ENCODE assay signal across 20 mouse cellular contexts in the genomic region with DNA sequence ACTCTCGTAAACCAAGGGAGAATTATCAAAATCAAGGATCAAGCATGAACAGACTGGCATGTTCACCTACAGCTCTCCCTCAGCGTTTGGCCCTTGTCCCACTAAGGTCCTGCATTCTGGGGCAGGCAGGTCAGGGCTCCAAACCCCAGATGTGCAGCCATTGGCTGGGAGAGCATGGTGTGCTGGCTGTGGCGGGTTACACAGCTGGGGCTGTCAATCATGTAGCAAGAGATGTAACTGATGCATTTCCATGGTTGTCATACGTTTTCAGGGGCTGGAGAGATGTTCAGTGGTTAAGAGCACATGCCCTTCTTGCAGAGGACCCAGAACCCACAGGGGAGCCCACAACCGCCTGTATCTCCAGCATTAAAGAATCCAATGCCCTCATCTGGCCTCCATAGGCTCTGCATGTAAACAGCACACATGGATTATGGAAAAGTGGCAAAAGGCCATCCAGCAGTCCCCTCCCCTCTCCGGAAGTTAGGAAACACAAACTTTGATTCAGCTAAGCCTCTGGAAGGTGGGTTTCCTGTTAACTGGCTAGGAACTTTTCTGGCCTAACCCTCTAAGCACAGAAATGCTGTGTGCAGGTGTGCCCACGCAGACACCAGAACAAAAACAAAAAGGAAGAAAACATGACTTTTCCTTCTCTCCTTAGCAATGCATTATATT. TPM values are rescaled to one million over a fixed set of nuclear protein-coding genes. Genes with fewer than 3 reads are reported as not detected.
DNase-seq lines count a peak whose midpoint lies in the region; ATAC-seq and TF ChIP-seq lines count a peak whose summit lies in the region.
"Had no signal": no experiment of that assay in that cellular context is flagged by ENCODE, and none has a peak within 500 bp of the region (broad histone marks: within the 10 kb centered on the region; RNA-seq: fewer than 3 reads in every experiment).

No protein-coding gene starts in this region.

- 61% methylated on average over 7 of the region's 7 CpGs for WGBS in lung, embryonic 14.5 days
- 58% methylated on average over 7 of the region's 7 CpGs for WGBS in lung, postnatal 0 days
- WGBS in embryonic facial prominence, embryonic 14.5 days = 44% methylated on average over 7 of the region's 7 CpGs
- WGBS in limb, embryonic 15.5 days = 49% methylated on average over 7 of the region's 7 CpGs
- WGBS in thymus, adult 2 months = 74% methylated on average over 7 of the region's 7 CpGs

- no peaks in the 10 kb centered on the region for H3K9me3 ChIP-seq in lung, embryonic 14.5 days (ENCODE audit: low read depth, low read length)
- H3K9me3 ChIP-seq in lung, postnatal 0 days (ENCODE audit: low read length) = no peaks in the 10 kb centered on the region
- no peaks in the 10 kb centered on the region for H3K9me3 ChIP-seq in embryonic facial prominence, embryonic 14.5 days (ENCODE audit: control insufficient read depth, low read length)
- H3K9me3 ChIP-seq in limb, embryonic 15.5 days = no peaks in the 10 kb centered on the region
- H3K9me3 ChIP-seq: forebrain, embryonic 12.5 days; hindbrain, embryonic 15.5 days; liver, embryonic 13.5 days; midbrain, embryonic 12.5 days had no signal

- TF ChIP-seq EP300 in lung, postnatal 0 days (IDR thresholded peaks at IDR 0.05) = no peak

- no peak overlapping the region for H3K4me2 ChIP-seq in lung, embryonic 14.5 days
- no peak overlapping the region for H3K4me2 ChIP-seq in lung, postnatal 0 days (replicated peaks; ENCODE audit: low read depth, low read length)
- H3K4me2 ChIP-seq in embryonic facial prominence, embryonic 14.5 days (ENCODE audit: low read depth, low read length) = no peak overlapping the region
- H3K4me2 ChIP-seq in limb, embryonic 15.5 days = no peak overlapping the region
- H3K4me2 ChIP-seq: forebrain, embryonic 12.5 days; heart, embryonic 11.5 days; hindbrain, embryonic 15.5 days; liver, embryonic 13.5 days; midbrain, embryonic 12.5 days had no signal

- TF ChIP-seq CTCF in lung, embryonic 14.5 days (IDR thresholded peaks at IDR 0.05; ENCODE audit: low read depth) = no peak
- no peak for TF ChIP-seq CTCF in lung, postnatal 0 days (IDR thresholded peaks at IDR 0.05)
- TF ChIP-seq CTCF in thymus, adult 2 months (IDR thresholded peaks at IDR 0.05; ENCODE audit: borderline replicate concordance, control insufficient read depth, extremely low read depth, insufficient read depth, low read length, poor library complexity) = no peak

- no peak overlapping the region for H3K4me3 ChIP-seq in lung, embryonic 14.5 days (ENCODE audit: low read depth, low read length)
- no peak overlapping the region for H3K4me3 ChIP-seq in lung, postnatal 0 days (ENCODE audit: low read depth, low read length)
- H3K4me3 ChIP-seq in embryonic facial prominence, embryonic 14.5 days (ENCODE audit: low read depth, low read length) = no peak overlapping the region
- H3K4me3 ChIP-seq in limb, embryonic 15.5 days = no peak overlapping the region
- H3K4me3 ChIP-seq in thymus, adult 2 months (ENCODE audit: control insufficient read depth, insufficient read depth, low read length) = no peak overlapping the region
- H3K4me3 ChIP-seq: forebrain, embryonic 12.5 days; hindbrain, embryonic 15.5 days; layer of hippocampus, adult 2 months; liver, embryonic 13.5 days; midbrain, embryonic 12.5 days had no signal

- no peak for ATAC-seq in lung, embryonic 14.5 days (ENCODE audit: insufficient read depth)
- no peak for ATAC-seq in lung, postnatal 0 days
- ATAC-seq in embryonic facial prominence, embryonic 14.5 days (ENCODE audit: low read depth) = peak; percentile 58; the same call in 1 of the 2 replicates
- 0 out of 2 replicates have a peak, but pooled peaks have one; percentile 31 for ATAC-seq in limb, embryonic 15.5 days (ENCODE audit: insufficient number of reproducible peaks, low FRiP score, low TSS enrichment, low read depth)

- peak; percentile 27 for DNase-seq in gastrocnemius, postnatal 10 days
- no peak for DNase-seq in gastrocnemius, adult 8-10 months (ENCODE audit: low spot score in 2 of 2)
- DNase-seq in lung, embryonic 14.5 days = peak; percentile 47
- no peak for DNase-seq in lung, postnatal 0 days (ENCODE audit: low spot score)
- DNase-seq in embryonic facial prominence, embryonic 14.5 days (ENCODE audit: low spot score) = peak; percentile 65
- no peak for DNase-seq in frontal cortex, adult 2 months (ENCODE audit: extremely low spot score in 1 of 2, low spot score in 1 of 2)
- DNase-seq in thymus, adult 2 months = no peak
- DNase-seq: adrenal gland, adult 8-10 months; cerebellum, postnatal 25 days; kidney, adult 18-20 months; kidney, postnatal 10 days; liver, embryonic 13.5 days; lung, postnatal 4 days had no signal

- H3K27me3 ChIP-seq in lung, embryonic 14.5 days (ENCODE audit: insufficient read depth, low read length) = no peaks in the 10 kb centered on the region
- H3K27me3 ChIP-seq in lung, postnatal 0 days (replicated peaks; ENCODE audit: insufficient read depth, low read length) = no peaks in the 10 kb centered on the region
- no peaks in the 10 kb centered on the region for H3K27me3 ChIP-seq in embryonic facial prominence, embryonic 14.5 days (replicated peaks; ENCODE audit: control insufficient read depth, insufficient read depth, low read length)
- no peaks in the 10 kb centered on the region for H3K27me3 ChIP-seq in limb, embryonic 15.5 days
- no peaks in the 10 kb centered on the region for H3K27me3 ChIP-seq in thymus, adult 2 months (ENCODE audit: control insufficient read depth, insufficient read depth, low read length)
- H3K27me3 ChIP-seq: forebrain, embryonic 12.5 days; hindbrain, embryonic 15.5 days; liver, embryonic 13.5 days; midbrain, embryonic 12.5 days had no signal

- no peak overlapping the region for H3K27ac ChIP-seq in lung, embryonic 14.5 days (ENCODE audit: low read depth)
- no peak overlapping the region for H3K27ac ChIP-seq in lung, postnatal 0 days (ENCODE audit: low read length)
- H3K27ac ChIP-seq in embryonic facial prominence, embryonic 14.5 days (replicated peaks; ENCODE audit: low read depth, low read length) = peak overlapping the region; percentile 16; the same call in 1 of the 2 replicates
- no peak overlapping the region for H3K27ac ChIP-seq in limb, embryonic 15.5 days
- H3K27ac ChIP-seq in thymus, adult 2 months (ENCODE audit: control insufficient read depth, insufficient read depth, low read length) = no peak overlapping the region
- H3K27ac ChIP-seq: forebrain, embryonic 12.5 days; hindbrain, embryonic 15.5 days; layer of hippocampus, adult 2 months; liver, embryonic 13.5 days; midbrain, embryonic 12.5 days had no signal

- peaks cover 14% of the 10 kb centered on the region; the same call in 1 of the 2 replicates for H3K4me1 ChIP-seq in lung, embryonic 14.5 days (ENCODE audit: insufficient read depth)
- H3K4me1 ChIP-seq in lung, postnatal 0 days (ENCODE audit: insufficient read depth, low read depth, low read length) = no peaks in the 10 kb centered on the region; the same call in 1 of the 2 replicates
- peaks cover 23% of the 10 kb centered on the region; the same call in 1 of the 2 replicates for H3K4me1 ChIP-seq in embryonic facial prominence, embryonic 14.5 days (ENCODE audit: control insufficient read depth, insufficient read depth, low read length)
- peaks cover 36% of the 10 kb centered on the region for H3K4me1 ChIP-seq in limb, embryonic 15.5 days
- H3K4me1 ChIP-seq in thymus, adult 2 months (replicated peaks; ENCODE audit: control insufficient read depth, insufficient read depth, low read length) = no peaks in the 10 kb centered on the region
- H3K4me1 ChIP-seq: forebrain, embryonic 12.5 days; hindbrain, embryonic 15.5 days had no signal

- H3K36me3 ChIP-seq in lung, embryonic 14.5 days (ENCODE audit: insufficient read depth) = no peaks in the 10 kb centered on the region
- H3K36me3 ChIP-seq in lung, postnatal 0 days (ENCODE audit: insufficient read depth, low read length) = no peaks in the 10 kb centered on the region
- H3K36me3 ChIP-seq in embryonic facial prominence, embryonic 14.5 days (ENCODE audit: control insufficient read depth, insufficient read depth, low read length) = no peaks in the 10 kb centered on the region
- no peaks in the 10 kb centered on the region for H3K36me3 ChIP-seq in limb, embryonic 15.5 days
- H3K36me3 ChIP-seq in thymus, adult 2 months (ENCODE audit: control insufficient read depth, insufficient read depth, low read length) = no peaks in the 10 kb centered on the region
- H3K36me3 ChIP-seq: forebrain, embryonic 12.5 days; hindbrain, embryonic 15.5 days; liver, embryonic 13.5 days; midbrain, embryonic 12.5 days had no signal

- TF ChIP-seq POLR2A in thymus, adult 2 months (IDR thresholded peaks at IDR 0.05; ENCODE audit: control insufficient read depth, extremely low read depth, insufficient read depth, low read length, poor library complexity) = no peak

- no peak overlapping the region for H3K9ac ChIP-seq in lung, embryonic 14.5 days
- H3K9ac ChIP-seq in lung, postnatal 0 days (replicated peaks; ENCODE audit: low read depth) = no peak overlapping the region
- no peak overlapping the region for H3K9ac ChIP-seq in embryonic facial prominence, embryonic 14.5 days (ENCODE audit: low read depth, low read length)
- H3K9ac ChIP-seq in limb, embryonic 15.5 days = no peak overlapping the region
- H3K9ac ChIP-seq: forebrain, embryonic 12.5 days; hindbrain, embryonic 15.5 days; liver, embryonic 13.5 days; midbrain, embryonic 12.5 days had no signal

RNA-seq across cellular contexts. Expression of gene Sowahb, which starts 22.6 kb away (rescaled TPM):
- total RNA-seq in gastrocnemius, postnatal 10 days (2021) = under 1 TPM in 1 of 2 experiments, not detected in 1; 0.07 TPM
- under 1 TPM; 0.16 to 0.25 (median 0.21) TPM for total RNA-seq in gastrocnemius, adult 8-10 months (2022)
- polyA plus RNA-seq in lung, embryonic 14.5 days (2014; fragmentation: Nextera tagmentation; extraction: Ambion mirVana) = 1.8 and 2.0 TPM in 2 replicates
- 1.2 and 1.3 TPM in 2 replicates for polyA plus RNA-seq in lung, postnatal 0 days (2015; fragmentation: Nextera tagmentation; extraction: Ambion mirVana)
- polyA plus RNA-seq in embryonic facial prominence, embryonic 14.5 days (2014; fragmentation: Nextera tagmentation; extraction: Ambion mirVana) = 0.50 and 0.76 TPM in 2 replicates
- polyA plus RNA-seq in limb, embryonic 15.5 days (2015; fragmentation: Nextera tagmentation; extraction: Ambion mirVana) = 0.41 and 0.65 TPM in 2 replicates
- polyA plus RNA-seq in frontal cortex, adult 2 months (2012; rRNA removed) = 5.2 and 5.4 TPM in 2 replicates
- polyA plus RNA-seq in thymus, adult 2 months (2012; rRNA removed) = 0.65 and 0.82 TPM in 2 replicates
- total RNA-seq: heart, postnatal 25 days had no signal
- polyA plus RNA-seq: hindbrain, embryonic 15.5 days had no signal

Comparison
In these comparisons a context has a peak if more than half of its experiments do, and no peak if none do; other contexts are left out.
1. DNase-seq: peak in gastrocnemius, postnatal 10 days (single experiment), lung, embryonic 14.5 days (single experiment) and embryonic facial prominence, embryonic 14.5 days (single experiment); none in gastrocnemius, adult 8-10 months (0 of 2), lung, postnatal 0 days (single experiment), frontal cortex, adult 2 months (0 of 2) and thymus, adult 2 months (single experiment).
2. ATAC-seq: peak in embryonic facial prominence, embryonic 14.5 days (single experiment) and limb, embryonic 15.5 days (single experiment); none in lung, embryonic 14.5 days (single experiment) and lung, postnatal 0 days (single experiment).